Mouse (Mus musculus): Measurements from ENCODE around the gene Pofut1. TPM values are rescaled to one million over a fixed set of nuclear protein-coding genes. Genes with fewer than 3 reads are reported as not detected.

Gene Pofut1
- total RNA-seq, 1 experiment from 2014 or later = 23.0 TPM

DNA sequence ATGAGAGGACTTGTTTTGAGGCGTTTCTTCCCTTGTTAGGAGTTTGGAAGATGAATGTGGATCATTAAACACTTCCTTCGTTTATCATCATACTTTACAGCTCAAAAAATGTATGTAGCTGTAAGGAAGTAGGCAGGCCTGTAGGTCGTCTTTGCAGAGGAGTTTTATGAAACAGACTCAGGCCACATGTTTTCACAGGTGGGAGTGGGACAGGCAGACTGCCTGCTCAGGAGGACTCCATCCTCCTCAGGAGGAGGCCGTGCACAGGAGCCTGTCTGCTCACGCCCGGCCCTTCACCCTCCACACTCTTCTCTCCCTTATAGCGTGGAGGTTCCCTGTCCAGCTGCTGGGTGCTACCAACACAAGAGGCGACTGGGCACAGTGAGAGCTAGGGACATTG is 67.8 kb downstream of the Pofut1 start:
- ATAC-seq (replicated peaks in 1 of 2; ENCODE audit: insufficient read depth in 1 of 2, low FRiP score in 2 of 2, low TSS enrichment in 1 of 2, low read depth in 1 of 2, poor library complexity in 2 of 2, severe bottlenecking in 2 of 2) = no peak

DNA sequence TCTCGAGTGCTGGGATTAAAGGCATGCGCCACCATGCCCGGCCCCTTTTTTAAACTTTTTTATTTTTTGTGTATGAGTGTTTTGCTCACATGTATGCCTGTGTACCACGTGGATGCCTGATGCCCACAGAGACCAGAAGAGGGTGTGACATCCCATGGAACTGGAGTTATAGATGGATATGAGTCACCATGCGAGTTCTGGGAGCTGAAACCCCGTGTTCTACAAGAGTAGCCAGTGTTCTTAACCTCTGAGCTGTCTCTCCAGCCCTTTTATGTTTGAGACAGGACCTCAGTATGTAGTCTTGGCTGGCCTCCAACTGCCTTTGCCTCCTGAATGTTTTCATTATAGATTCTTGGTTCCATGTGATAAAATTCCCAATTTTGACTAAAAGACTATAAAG is 68.9 kb downstream of the Pofut1 start:
- ATAC-seq (replicated peaks in 1 of 2; ENCODE audit: insufficient read depth in 1 of 2, low FRiP score in 2 of 2, low TSS enrichment in 1 of 2, low read depth in 1 of 2, poor library complexity in 2 of 2, severe bottlenecking in 2 of 2) = no peak

DNA sequence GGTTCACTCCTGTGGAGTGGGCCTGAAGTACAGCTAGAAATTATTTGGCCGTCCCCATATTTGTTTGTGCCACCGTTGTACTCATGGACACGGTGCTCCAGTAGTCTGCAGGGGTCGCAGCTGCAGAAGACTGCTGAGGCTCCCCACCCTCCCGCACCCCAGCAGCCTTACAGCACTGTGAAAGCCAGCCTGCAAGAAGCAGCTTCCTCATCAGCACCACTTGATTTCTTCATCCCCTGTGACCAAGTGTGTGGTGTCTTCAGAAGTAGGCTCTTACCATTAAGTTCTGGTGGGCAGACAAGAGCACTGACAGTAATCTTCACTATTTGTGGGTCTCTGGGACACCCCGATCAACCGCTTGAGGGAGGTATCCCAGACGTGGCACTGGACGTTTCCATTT is 71.6 kb downstream of the Pofut1 start:
- no peak; a peak in 1 of 4 replicates for ATAC-seq (replicated peaks in 1 of 2; ENCODE audit: insufficient read depth in 1 of 2, low FRiP score in 2 of 2, low TSS enrichment in 1 of 2, low read depth in 1 of 2, poor library complexity in 2 of 2, severe bottlenecking in 2 of 2)

DNA sequence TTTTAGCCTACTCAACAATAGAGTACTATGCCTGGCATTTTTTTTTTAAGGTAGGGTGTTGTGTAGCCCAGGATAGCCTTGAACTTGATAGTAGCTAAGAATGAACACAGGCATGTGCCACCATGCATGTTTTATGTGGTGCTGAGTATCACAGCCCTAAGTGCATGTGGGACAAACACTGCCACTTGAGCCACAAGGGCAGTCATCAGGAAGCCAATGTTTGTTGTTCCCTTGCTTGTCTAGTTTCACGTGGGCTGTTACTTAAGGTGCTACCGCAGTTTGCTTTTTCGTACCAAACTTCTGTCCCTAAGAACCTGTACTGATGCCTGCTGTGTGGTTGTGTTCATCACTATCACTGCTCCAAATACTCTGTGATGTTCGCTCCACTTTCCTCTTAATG is 77.1 kb downstream of the Pofut1 start:
- no peak for ATAC-seq (replicated peaks in 1 of 2; ENCODE audit: insufficient read depth in 1 of 2, low FRiP score in 2 of 2, low TSS enrichment in 1 of 2, low read depth in 1 of 2, poor library complexity in 2 of 2, severe bottlenecking in 2 of 2)

DNA sequence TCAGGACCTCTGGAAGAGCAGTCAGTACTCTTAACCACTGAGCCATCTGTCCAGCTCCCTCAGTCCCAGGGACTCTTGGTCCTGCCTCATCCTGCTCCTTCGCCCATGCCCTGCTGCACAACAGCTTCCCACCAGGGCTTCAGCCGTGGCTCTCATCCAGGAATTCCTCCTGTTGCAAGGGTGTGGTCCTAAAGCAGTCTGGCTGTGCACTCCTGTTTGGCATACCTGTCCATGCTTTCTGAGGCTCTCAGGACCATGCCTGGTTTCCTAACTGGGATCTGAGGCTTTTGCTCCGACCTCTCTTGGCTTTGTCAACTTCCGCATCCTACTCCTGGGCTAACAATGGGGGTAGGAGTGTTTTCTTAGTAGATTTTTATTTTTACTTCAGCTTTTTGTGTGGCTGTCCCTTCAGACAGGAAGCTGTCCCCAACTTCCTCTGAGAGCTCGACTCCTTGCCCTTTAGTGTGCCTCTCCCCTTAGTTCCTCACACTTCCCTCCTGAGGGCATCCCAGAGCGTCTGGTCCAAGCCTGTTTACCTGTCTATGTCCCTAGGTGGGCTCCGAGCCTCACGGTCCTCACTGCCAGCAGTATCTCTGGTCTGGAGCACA is 77.8 kb downstream of the Pofut1 start:
- peak; percentile 59 to 80 for ATAC-seq (replicated peaks in 1 of 2; ENCODE audit: insufficient read depth in 1 of 2, low FRiP score in 2 of 2, low TSS enrichment in 1 of 2, low read depth in 1 of 2, poor library complexity in 2 of 2, severe bottlenecking in 2 of 2)

Other genes with a start within 250 kb of the Pofut1 start
- 115 and 527 TPM in 2 replicates for gene Pdrg1, start 226.1 kb upstream of the Pofut1 start, total RNA-seq (2017)
- gene Xkr7, start 209.7 kb upstream of the Pofut1 start, total RNA-seq (2017) = 0.50 TPM in 1 of 2 replicates, not detected in the other
- 5.4 and 11.4 TPM in 2 replicates for gene Ccm2l, start 175.6 kb upstream of the Pofut1 start, total RNA-seq (2017)
- 9.0 and 26.3 TPM in 2 replicates for gene Hck, start 133.1 kb upstream of the Pofut1 start, total RNA-seq (2017)
- gene Tm9sf4, start 80.2 kb upstream of the Pofut1 start, total RNA-seq (2017) = 62.0 and 83.4 TPM in 2 replicates
- gene Tspyl3, start 16.1 kb upstream of the Pofut1 start, total RNA-seq (2017) = 18.2 and 19.4 TPM in 2 replicates
- gene Plagl2, start 107 bp upstream of the Pofut1 start, total RNA-seq (2017) = 7.3 and 7.8 TPM in 2 replicates
- gene Kif3b, start 49.9 kb downstream of the Pofut1 start, total RNA-seq (2017) = 13.2 and 21.6 TPM in 2 replicates
- 37.1 and 42.8 TPM in 2 replicates for gene Asxl1, start 104.3 kb downstream of the Pofut1 start, total RNA-seq (2017)

Measured in hematopoietic stem cell, adult 5-6 weeks (primary cell).